ENCODE assay signal across 11 mouse cellular contexts in the genomic region with DNA sequence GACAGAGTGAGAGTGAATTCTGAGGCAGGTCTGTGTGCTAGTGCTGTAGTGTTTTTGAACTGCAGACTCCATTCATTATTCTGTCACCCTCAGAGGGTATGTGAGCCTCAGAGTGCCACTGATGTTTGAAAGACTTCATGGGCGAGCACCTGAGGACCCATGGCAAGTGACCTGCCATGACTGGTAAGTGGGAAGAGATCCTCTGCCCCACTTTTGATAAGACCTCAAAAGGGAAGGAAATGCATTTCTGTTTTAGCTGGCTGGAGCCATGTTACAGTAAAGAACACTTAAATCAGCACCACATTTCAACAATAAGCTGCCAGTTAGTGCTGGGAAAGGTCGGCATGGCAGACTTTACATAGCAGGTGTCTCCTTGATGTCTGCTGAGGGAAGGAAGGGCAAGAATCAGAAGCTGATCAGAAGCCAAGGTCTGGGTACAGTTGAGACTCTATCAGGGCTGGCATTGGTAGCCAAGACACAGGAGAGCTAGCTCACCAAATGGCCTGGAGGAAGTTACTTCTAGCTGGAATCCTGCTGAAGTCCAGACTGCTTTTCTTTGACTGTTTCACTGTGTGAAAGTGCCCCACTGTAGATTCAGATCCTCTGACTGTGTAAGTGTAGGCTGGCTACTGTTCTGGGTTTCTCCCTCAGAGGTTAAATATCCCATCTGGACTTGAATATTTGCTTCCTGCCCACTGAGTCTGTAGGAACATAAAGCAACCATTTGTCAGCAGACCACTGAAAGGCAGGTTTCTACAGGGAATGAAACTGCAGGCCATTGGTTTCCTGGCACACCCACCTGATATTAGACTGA.
A peak's percentile ranks its signal among the peaks of the same experiment; 100 is the strongest.
DNase-seq lines count a peak whose midpoint lies in the region; ATAC-seq and TF ChIP-seq lines count a peak whose summit lies in the region.
"Had no signal": no experiment of that assay in that cellular context is flagged by ENCODE, and none has a peak within 500 bp of the region (broad histone marks: within the 10 kb centered on the region; RNA-seq: fewer than 3 reads in every experiment).

No protein-coding gene starts in this region.

- H3K36me3 ChIP-seq in megakaryocyte, embryonic 14.5 days (replicated peaks; ENCODE audit: low read length) = peaks cover 49% of the 10 kb centered on the region
- H3K36me3 ChIP-seq in limb, embryonic 11.5 days (ENCODE audit: control insufficient read depth, insufficient read depth, low read length) = no peaks in the 10 kb centered on the region; the same call in 1 of the 2 replicates
- H3K36me3 ChIP-seq in forebrain, embryonic 15.5 days = no peaks in the 10 kb centered on the region

- no peak for TF ChIP-seq CTCF in gastrocnemius, adult 2 months (IDR thresholded peaks at IDR 0.05)

- H3K4me1 ChIP-seq in megakaryocyte, embryonic 14.5 days = peaks cover 98% of the 10 kb centered on the region
- peaks cover 9% of the 10 kb centered on the region for H3K4me1 ChIP-seq in limb, embryonic 11.5 days (ENCODE audit: control insufficient read depth, insufficient read depth, low read length)
- peaks cover 5% of the 10 kb centered on the region; the same call in 1 of the 2 replicates for H3K4me1 ChIP-seq in forebrain, embryonic 15.5 days

- H3K4me2 ChIP-seq in limb, embryonic 11.5 days (ENCODE audit: low read depth, severe bottlenecking) = no peak overlapping the region
- H3K4me2 ChIP-seq in forebrain, embryonic 15.5 days (replicated peaks) = no peak overlapping the region

- no peak overlapping the region for H3K4me3 ChIP-seq in gastrocnemius, adult 2 months
- H3K4me3 ChIP-seq in megakaryocyte, embryonic 14.5 days (replicated peaks) = peak overlapping the region; percentile 68
- no peak overlapping the region for H3K4me3 ChIP-seq in limb, embryonic 11.5 days (ENCODE audit: low read depth, low read length)
- H3K4me3 ChIP-seq in forebrain, embryonic 15.5 days = no peak overlapping the region
- H3K4me3 ChIP-seq: erythroblast, embryonic 14.5 days; midbrain, embryonic 10.5 days had no signal

- H3K27ac ChIP-seq in gastrocnemius, adult 2 months = peak overlapping the region; percentile 72
- 0 out of 2 replicates have a peak overlapping the region, but pooled peaks have one; percentile 23 for H3K27ac ChIP-seq in limb, embryonic 11.5 days (replicated peaks; ENCODE audit: low read depth, low read length)
- no peak overlapping the region for H3K27ac ChIP-seq in forebrain, embryonic 15.5 days (replicated peaks)
- H3K27ac ChIP-seq: midbrain, embryonic 10.5 days had no signal

- DNase-seq in gastrocnemius, adult 2 months = peak; percentile 24
- no peak for DNase-seq in gastrocnemius, postnatal 14 days
- no peak for DNase-seq in limb, embryonic 11.5 days (ENCODE audit: low spot score)
- DNase-seq in thymus, postnatal 36 days = peak; percentile 32 to 38
- DNase-seq in layer of hippocampus, adult 11-12 months (ENCODE audit: low spot score) = no peak

- intact Hi-C loops in gastrocnemius, adult 2 months (cut with DNase I) = no loop called here
- intact Hi-C loops in gastrocnemius, postnatal 14 days (cut with DNase I; ENCODE audit: low total_unique reads) = no loop called here

- no peaks in the 10 kb centered on the region for H3K27me3 ChIP-seq in megakaryocyte, embryonic 14.5 days (replicated peaks)
- H3K27me3 ChIP-seq in limb, embryonic 11.5 days (ENCODE audit: control insufficient read depth, insufficient read depth, low read length) = no peaks in the 10 kb centered on the region
- no peaks in the 10 kb centered on the region for H3K27me3 ChIP-seq in forebrain, embryonic 15.5 days

- WGBS in limb, embryonic 11.5 days = 61% methylated on average over 2 of the region's 2 CpGs
- WGBS in forebrain, embryonic 15.5 days = 77% methylated on average over 2 of the region's 2 CpGs

- no peak overlapping the region for H3K9ac ChIP-seq in limb, embryonic 11.5 days (ENCODE audit: low read length)
- no peak overlapping the region for H3K9ac ChIP-seq in forebrain, embryonic 15.5 days (replicated peaks)

- ATAC-seq in megakaryocyte, adult 5-6 weeks (ENCODE audit: poor library complexity, severe bottlenecking) = no peak
- ATAC-seq in limb, embryonic 11.5 days (ENCODE audit: insufficient number of reproducible peaks, low FRiP score, low TSS enrichment, low read depth) = no peak
- ATAC-seq in forebrain, embryonic 15.5 days (replicated peaks) = no peak
- ATAC-seq: hindbrain, embryonic 16.5 days had no signal

- H3K9me3 ChIP-seq in megakaryocyte, embryonic 14.5 days = no peaks in the 10 kb centered on the region
- no peaks in the 10 kb centered on the region for H3K9me3 ChIP-seq in limb, embryonic 11.5 days (ENCODE audit: control insufficient read depth, low read length)
- H3K9me3 ChIP-seq in forebrain, embryonic 15.5 days = no peaks in the 10 kb centered on the region
- H3K9me3 ChIP-seq: midbrain, embryonic 10.5 days had no signal

Comparison
In these comparisons a context has a peak if more than half of its experiments do, and no peak if none do; other contexts are left out.
1. DNase-seq: peak in gastrocnemius, adult 2 months (single experiment) and thymus, postnatal 36 days (2 of 2); none in gastrocnemius, postnatal 14 days (single experiment), limb, embryonic 11.5 days (single experiment) and layer of hippocampus, adult 11-12 months (single experiment).